Mouse (Mus musculus): Measurements from ENCODE around the gene Prr7.
A peak's percentile ranks its signal among the peaks of the same experiment; 100 is the strongest.

The Prr7 gene

GRCm38 (mm10) chr13:55449205-55449604, 14.9 kb upstream of the Prr7 start:
- peak; percentile 23 for DNase-seq

DNA sequence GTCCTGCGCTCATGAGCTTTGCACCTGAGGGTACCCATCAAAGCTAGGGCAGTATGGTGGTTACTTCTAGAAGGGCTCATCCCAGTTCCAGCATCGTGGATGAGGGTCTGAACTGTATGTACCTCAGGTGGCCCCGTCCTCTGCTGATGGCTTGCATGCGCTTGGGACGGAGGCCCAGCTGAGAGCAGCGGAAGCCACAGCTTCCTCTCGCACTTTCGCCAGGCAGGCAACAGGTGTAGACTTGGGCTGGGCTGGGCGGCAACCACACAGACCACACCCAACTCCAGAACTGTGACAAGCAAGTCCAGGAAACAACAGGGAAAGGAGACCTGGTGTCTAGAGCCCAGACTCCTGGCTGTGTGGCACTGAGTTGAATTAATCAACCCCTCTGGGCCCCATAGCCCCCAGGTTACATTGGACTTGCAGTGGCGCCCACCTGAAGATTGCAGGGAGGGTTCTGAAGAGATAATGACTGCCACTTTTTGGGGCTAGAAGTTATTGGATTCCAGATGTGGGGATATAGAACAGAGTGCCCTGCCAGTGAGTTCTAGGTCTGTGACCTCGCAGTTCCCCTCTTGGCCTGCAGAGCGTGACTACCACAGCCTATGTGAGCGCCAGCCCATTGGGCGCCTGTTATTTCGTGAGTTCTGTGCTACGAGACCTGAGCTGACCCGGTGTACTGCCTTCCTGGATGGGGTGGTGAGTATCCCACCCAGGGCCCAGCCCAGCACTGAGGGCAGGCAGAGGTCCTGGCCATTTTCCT, 14.2 kb upstream of the Prr7 start:
- DNase-seq, result peak; percentile 9

GRCm38 (mm10) chr13:55450511-55450980, 13.5 kb upstream of the Prr7 start:
- DNase-seq, result peak; percentile 63

DNA sequence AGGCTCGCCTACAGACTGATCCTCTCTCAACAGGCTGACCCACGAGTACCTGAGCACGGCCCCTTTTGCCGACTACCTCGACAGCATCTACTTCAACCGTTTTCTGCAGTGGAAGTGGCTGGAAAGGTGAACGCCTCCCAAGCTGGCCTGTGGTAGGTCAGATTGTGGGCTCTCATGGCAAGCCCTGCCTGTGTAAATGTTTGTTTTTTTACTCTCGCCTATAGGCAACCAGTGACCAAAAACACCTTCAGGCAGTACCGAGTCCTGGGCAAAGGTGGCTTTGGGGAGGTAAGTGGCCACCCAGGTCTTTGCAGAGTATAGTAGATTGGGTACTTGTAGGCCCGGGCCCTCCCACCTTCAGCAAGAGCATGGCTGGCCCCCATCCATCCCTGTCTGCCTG, 12.8 kb upstream of the Prr7 start:
- no peak for DNase-seq

DNA sequence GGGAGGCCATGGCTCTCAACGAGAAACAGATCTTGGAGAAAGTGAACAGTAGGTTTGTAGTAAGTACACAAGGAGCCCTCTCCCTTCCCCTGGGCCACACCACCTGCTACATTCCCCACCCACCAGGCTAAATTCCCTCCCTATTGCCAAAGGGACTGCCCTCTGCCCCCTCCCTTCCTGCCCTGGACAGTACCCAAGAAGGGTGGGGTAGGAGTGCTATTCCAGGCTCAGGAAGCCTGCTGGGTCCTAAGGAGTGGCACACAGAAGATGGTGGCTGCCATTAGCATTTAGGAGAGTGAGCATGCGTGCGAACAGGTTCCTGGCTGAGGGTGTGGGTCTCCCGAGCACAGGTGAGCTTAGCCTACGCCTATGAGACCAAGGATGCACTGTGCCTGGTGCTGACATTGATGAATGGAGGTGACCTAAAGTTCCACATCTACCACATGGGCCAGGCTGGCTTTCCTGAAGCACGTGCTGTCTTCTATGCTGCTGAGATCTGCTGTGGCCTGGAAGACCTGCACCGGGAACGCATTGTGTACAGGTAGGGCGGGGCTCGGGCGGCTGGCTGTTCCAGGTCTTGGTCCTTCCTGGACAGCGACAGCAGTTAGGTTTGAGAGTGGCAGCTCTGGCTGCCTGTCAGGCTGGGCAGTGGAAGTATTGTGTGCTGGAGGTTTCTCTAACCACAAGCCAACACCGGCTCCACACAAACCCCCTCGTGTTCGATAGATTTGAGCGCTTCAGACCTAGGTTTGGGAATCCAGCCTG, 12.1 kb upstream of the Prr7 start:
- peak; percentile 21 for DNase-seq

- no peak for DNase-seq
Observed at GRCm38 (mm10) chr13:55462965-55463364, 1.1 kb upstream of the Prr7 start.

DNA sequence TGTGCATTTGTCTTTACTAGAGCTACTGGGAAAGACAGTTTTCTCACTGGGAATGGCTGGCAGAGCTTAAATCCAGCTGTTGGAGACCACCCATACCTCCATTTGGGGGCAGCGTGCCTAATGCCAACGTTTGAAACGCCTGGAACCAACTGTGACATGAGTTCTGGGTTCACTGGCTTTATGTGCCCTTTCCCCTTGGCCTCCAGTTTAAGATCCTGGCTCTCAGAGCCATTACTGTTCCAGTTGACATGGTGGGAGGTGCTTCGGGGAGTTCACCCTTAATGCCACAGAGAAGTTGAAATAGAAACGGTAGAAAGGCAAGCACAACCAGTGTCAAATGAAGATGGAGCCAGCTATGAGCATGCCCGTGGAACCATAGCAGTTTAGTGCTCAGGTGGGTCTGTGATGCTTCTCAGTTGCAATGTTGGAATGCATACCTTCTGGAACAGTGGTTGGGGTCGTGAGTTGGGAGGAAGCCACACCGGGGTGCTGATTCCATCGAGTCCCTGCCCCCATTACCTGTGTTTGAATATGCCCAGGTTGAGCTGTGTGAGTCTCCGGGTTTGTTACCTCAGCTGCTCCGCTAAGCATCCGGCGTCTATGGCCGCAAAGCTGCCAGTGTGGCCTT, 554 bp upstream of the Prr7 start:
- DNase-seq, result peak; percentile 40

DNA sequence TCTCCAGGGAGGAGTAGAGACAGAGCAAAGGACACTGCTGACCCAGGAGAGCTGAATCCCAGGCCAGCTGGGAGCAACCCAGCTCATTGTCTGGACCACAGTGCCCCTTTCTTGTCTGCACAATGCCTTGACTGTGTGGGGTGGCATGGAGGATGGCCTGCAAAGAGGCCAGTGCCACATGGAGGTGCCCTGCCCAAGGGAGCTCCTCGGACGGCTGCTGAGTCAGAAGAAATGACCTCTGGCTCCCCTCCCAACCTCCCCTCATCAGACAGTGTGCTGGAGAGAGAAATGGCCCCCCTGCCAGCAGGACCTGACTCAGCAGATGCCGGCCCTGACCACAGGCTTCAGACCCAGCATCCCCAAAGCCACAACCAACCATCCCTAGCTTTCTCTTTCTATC, 1.1 kb downstream of the Prr7 start:
- DNase-seq, result no peak

DNA sequence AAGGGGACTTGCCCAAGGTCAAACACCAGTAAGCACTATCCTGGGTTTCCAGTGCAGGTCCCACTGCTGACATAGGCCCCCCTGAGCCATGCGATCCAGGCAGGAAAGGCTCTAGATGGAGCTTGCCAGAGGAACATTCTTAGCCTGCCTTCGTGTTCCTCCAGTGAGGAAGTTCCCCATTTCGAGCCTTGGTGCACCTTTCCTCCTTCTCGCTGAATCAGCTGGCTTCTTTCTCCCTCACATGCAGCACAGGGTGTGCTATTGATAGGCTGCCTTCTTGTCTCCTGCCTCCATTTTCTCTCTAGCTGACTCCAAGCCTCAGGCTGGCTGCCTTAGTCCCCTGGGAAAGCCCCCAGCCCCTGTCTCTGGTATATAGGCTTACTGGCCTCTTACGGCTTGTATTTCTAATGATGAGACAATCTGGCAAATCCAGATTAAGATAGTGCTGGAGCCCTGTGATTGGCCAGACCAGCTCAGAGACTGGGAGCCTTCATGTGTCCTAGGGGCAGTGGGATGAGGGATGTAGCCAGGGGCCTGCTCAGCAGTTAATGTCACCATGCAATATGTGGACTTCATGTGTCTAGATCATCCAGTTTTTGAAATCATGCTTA, 1.9 kb downstream of the Prr7 start:
- peak; percentile 16 for DNase-seq

GRCm38 (mm10) chr13:55468851-55469560, 4.9 kb downstream of the Prr7 start:
- no peak for DNase-seq

DNA sequence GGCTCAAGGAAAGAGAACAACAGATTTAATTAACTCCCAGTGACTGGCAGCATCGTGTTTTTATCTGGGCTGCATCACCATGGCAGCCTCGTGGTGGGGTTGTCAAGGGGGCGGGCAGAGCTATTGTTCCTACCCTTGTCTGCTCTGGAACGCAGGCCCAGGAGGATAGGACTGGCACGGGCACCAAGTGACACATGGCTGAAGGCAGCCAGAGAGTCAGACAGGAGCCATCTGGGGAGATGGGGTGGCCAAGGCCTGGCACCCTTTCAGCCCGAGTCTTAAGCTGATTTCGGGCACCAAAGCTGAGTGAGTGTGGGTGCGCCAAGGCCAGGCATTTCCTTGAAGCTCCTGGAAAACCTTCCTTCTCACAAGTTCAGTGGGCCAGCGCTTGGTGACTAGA, 6.3 kb downstream of the Prr7 start:
- peak; percentile 90 for DNase-seq

DNA sequence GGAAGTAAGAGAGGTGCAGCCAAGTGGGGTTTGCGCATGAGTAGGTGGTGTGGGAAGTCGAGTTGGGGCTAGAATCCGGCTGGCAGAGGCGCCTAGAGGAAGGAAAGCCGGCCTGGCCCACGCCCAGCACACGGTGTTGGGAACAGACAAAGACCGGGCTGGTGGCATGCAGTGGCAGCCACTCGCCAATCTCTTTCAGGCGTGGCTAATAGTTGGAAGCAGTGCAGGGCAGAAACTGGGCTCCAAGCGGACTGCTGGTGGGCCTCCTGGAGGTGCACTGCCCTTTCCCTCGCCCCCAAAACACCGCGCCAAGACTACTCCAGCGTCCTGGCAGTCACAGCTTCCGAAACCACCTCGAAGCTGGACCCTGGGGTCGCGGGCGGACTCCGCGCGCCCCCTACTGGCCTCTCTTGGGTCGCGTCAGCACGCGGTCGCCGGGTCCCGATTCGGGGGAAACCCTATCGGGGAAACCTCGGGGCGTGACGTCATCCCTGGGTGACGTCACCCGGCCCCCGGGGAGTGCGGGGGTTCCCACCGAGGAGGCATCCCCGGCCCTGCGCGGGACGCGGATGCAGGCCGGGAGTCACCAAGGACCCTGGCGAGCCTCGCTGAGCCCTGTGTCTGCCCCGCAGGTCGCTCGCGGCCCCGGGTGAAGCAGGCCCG, 7.2 kb downstream of the Prr7 start:
- peak; percentile 84 for DNase-seq

GRCm38 (mm10) chr13:55471819-55472131, 7.7 kb downstream of the Prr7 start:
- DNase-seq, result no peak

DNA sequence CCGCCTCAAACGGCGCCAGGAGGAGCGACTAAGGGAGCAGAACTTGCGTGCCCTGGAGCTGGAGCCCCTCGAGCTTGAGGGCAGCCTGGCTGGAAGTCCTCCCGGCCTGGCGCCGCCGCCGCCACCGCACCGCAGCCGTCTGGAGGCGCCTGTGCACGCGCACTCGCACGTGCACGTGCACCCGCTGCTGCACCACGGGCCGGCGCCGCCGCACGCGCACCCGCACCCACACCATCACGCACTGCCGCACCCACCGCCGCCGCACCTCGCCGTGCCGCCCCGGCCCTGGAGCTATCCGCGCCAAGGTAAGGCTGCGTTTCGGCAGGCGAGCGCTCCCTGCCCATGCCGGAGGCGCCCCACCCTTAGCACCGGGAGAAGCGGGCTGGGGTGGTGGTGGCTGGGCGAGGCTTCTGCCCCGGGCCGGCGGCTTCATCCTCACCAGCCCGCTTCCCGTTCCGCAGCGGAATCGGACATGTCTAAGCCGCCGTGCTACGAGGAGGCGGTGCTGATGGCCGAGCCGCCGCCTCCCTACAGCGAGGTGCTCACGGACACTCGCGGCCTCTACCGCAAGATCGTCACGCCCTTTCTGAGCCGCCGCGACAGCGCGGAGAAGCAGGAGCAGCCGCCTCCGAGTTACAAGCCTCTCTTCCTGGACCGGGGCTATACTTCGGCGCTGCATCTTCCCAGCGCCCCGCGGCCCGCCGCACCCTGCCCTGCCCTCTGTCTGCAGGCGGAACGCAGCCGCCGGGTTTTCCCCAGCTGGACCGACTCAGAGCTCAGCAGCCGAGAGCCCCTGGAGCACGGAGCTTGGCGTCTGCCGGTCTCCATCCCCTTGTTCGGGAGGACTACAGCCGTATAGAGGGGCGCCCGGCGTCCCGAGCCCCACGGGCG, 8.3 kb downstream of the Prr7 start:
- DNase-seq, result peak; percentile 74

DNA sequence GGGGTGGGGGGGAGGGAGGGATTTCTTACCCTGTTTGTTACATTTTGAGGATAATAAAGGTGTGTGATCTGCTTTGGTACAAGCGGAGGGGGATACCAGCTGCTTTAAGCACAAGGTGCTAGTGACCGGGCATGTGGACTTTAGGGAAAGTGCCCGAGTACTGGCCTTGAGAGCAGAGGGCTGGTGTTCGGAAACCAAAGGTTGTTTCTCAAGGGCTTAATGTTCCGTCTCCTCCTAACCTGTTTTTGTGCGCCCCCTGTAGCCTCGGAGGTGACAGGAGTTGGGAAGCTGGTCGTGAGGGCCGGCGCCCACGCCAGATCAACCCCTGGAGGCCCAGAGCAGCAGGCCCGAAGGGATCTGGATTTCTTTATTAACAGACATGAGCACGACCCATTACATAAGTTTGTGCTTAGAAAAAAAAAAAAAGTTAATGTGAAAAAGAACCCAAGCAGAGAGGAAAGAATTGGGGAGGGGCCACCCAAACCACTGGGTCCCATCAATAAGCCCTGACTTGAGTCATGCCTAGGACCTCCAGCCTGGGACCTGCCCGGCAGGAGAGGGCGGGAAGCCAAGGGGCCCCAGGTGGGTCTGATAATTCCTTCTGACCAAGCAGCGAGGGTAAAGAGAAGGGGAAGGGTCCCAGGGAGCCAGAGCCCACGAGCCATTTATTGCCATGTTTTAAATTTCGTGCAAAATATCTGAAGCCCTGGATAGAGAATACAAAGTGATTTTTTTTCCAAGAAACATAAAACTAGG, 9.2 kb downstream of the Prr7 start:
- DNase-seq, result no peak

DNA sequence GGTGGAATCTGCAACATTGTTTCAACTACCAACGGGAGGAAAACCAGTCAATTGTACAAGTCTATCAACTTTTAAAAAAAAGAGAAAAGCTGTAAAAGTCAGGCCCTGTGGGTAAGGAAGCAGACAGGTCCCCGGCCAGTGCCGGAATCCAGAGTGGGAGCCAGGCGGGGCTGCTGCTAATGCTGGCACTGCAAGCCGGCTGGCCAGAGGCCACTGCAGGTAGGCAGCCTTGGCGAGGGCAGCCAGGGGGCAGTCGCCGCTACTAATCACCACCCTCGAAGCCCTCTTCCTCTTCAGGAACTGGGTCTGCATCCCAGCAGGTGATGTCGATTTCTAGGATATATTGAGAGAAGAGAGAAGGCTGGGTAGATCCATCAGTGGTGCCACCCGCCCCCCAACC, 9.9 kb downstream of the Prr7 start:
- DNase-seq, result no peak

DNA sequence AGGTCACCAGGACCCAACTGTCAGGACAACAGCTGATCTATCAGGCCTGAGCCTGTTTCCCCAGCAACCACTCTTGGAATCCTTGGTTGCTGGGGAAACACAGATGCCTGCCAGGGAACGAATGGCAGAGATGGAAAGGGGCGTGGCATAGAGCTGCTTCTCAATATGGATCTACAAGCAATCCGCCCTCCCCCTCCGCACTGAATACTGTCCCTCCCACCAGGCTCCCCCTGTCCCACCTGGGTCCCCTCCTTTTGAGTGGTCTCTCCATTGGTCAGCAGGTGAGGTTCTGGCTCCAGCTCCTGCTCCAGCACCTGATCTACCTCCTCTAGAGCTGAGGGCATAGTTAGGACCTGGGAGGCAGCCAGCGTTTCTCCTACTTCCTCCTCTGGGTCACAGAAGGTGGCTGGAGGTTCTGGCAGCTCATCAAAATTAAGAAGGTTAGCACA, 10.6 kb downstream of the Prr7 start:
- peak; percentile 57 for DNase-seq

- DNase-seq, result no peak
Observed at GRCm38 (mm10) chr13:55475750-55476149, 11.7 kb downstream of the Prr7 start.

GRCm38 (mm10) chr13:55476256-55476655, 12.2 kb downstream of the Prr7 start:
- no peak for DNase-seq

DNA sequence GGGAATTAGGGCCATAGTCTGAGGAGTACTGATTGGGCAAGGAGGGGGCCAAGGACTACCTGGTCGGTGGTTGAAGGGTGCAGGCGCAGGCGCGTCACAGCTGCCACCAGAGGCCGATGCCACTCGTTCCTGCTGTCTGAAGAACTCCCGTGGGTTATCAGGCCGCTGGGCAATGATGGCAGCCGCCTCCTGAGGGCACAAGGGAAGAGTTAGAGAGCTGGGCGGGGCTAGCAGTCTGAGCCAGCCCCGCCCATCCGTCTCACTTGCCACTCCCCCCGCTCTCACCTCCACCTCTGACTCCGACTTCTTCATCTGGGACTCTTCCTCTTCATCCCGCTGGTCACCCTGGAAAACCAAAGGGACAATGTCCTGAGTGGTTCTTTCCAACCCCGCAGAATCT, 13.4 kb downstream of the Prr7 start:
- DNase-seq, result no peak

All from cerebellum, adult 9-11 months (tissue).